Mouse (Mus musculus): ENCODE data around the gene Bbs12.

- no peak for TF ChIP-seq CTCF (conservative IDR thresholded peaks at IDR 0.05; ENCODE audit: insufficient read depth, insufficient read length, low read depth, low read length)
- no peak for TF ChIP-seq POLR2A (IDR thresholded peaks at IDR 0.05; ENCODE audit: low read depth, low read length)
These were observed 14.3 kb downstream of the Bbs12 start for GRCm38 (mm10) chr3:37326627-37327026.

Data from kidney, adult 2 months (tissue).